ENCODE assay signal across 21 mouse cellular contexts in the genomic region with DNA sequence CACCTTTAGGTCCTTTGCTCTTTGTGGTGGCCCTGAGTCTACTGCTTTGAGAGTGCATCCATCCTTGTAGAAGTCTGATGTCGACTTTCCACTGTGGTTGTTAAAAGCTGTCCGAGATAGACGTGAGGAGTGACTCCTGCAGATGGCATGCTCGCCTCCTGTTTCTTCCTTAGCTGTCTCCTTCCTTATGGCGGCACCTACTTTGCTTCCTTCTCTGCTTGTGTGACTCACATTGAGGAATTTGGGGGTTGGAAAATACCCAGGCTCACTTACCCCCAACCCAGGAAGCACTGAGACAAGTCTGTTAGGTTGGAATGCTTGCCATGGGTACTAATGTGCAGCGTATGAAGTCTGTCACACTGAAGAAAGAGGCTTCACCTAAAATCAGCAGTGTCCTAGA. TPM values are rescaled to one million over a fixed set of nuclear protein-coding genes. Genes with fewer than 3 reads are reported as not detected.
DNase-seq lines count a peak whose midpoint lies in the region; ATAC-seq and TF ChIP-seq lines count a peak whose summit lies in the region.
"Had no signal": no experiment of that assay in that cellular context is flagged by ENCODE, and none has a peak within 500 bp of the region (broad histone marks: within the 10 kb centered on the region; RNA-seq: fewer than 3 reads in every experiment).

No protein-coding gene starts in this region.

- no peaks in the 10 kb centered on the region for H3K36me3 ChIP-seq in heart, adult 2 months (ENCODE audit: control insufficient read depth, insufficient read depth, low read length)
- no peaks in the 10 kb centered on the region for H3K36me3 ChIP-seq in hindbrain, postnatal 0 days (ENCODE audit: insufficient read depth, low read length)
- H3K36me3 ChIP-seq: hindbrain, embryonic 13.5 days; intestine, embryonic 15.5 days had no signal

- intact Hi-C loops in heart, adult 2 months (cut with DNase I): no loop called here

- H3K9me3 ChIP-seq in hindbrain, postnatal 0 days (ENCODE audit: low read length): no peaks in the 10 kb centered on the region
- H3K9me3 ChIP-seq: intestine, embryonic 15.5 days had no signal

- no peaks in the 10 kb centered on the region for H3K79me2 ChIP-seq in heart, adult 2 months (replicated peaks; ENCODE audit: control insufficient read depth, insufficient read depth, low read length)

- WGBS in heart, adult 2 months: 75% methylated on average over 6 of the region's 6 CpGs
- 88% methylated on average over 6 of the region's 6 CpGs for WGBS in hindbrain, postnatal 0 days

- no peak overlapping the region for H3K9ac ChIP-seq in heart, adult 2 months (ENCODE audit: low read depth, low read length)
- H3K9ac ChIP-seq in hindbrain, postnatal 0 days (replicated peaks; ENCODE audit: low read length): no peak overlapping the region
- H3K9ac ChIP-seq: heart, embryonic 13.5 days; hindbrain, embryonic 13.5 days; intestine, embryonic 15.5 days had no signal

- peak; percentile 75 for DNase-seq in heart, adult 11 months
- DNase-seq in heart, adult 2 months: no peak
- DNase-seq in urinary bladder, postnatal 14 days (ENCODE audit: low spot score): peak; percentile 51
- DNase-seq in urinary bladder, postnatal 10 days (ENCODE audit: low spot score): no peak
- DNase-seq in brain, adult 2 months (ENCODE audit: low read depth, low spot score): peak; percentile 36
- no peak for DNase-seq in layer of hippocampus, postnatal 14 days (ENCODE audit: low spot score in 2 of 2)
- DNase-seq in hindbrain, postnatal 0 days (ENCODE audit: low spot score): no peak
- DNase-seq in lung, postnatal 14 days: no peak
- DNase-seq: adrenal gland, postnatal 14 days; cerebellum, adult 18-20 months; cerebellum, postnatal 10 days; gastrocnemius, postnatal 10 days; heart, postnatal 4 days had no signal

- no peaks in the 10 kb centered on the region for H3K27me3 ChIP-seq in heart, adult 2 months (ENCODE audit: control insufficient read depth, insufficient read depth, low read length)
- H3K27me3 ChIP-seq in hindbrain, postnatal 0 days (ENCODE audit: insufficient read depth, low read length): no peaks in the 10 kb centered on the region
- H3K27me3 ChIP-seq: heart, embryonic 13.5 days; hindbrain, embryonic 13.5 days; intestine, embryonic 15.5 days had no signal

- H3K4me2 ChIP-seq in hindbrain, postnatal 0 days (ENCODE audit: low read depth, low read length): no peak overlapping the region
- H3K4me2 ChIP-seq: heart, embryonic 13.5 days; hindbrain, embryonic 13.5 days; intestine, embryonic 15.5 days had no signal

- TF ChIP-seq CTCF in heart, adult 2 months (IDR thresholded peaks at IDR 0.05): no peak
- TF ChIP-seq CTCF in hindbrain, postnatal 0 days (IDR thresholded peaks at IDR 0.05; ENCODE audit: low read depth): no peak

- no peak overlapping the region for H3K4me3 ChIP-seq in heart, adult 2 months
- no peak overlapping the region for H3K4me3 ChIP-seq in hindbrain, postnatal 0 days (ENCODE audit: low read length)
- H3K4me3 ChIP-seq: embryonic facial prominence, embryonic 10.5 days; erythroblast, embryonic 14.5 days; forebrain, embryonic 10.5 days; heart, embryonic 13.5 days; hindbrain, embryonic 13.5 days; intestine, embryonic 15.5 days had no signal

- TF ChIP-seq POLR2A in heart, adult 2 months (IDR thresholded peaks at IDR 0.05; ENCODE audit: insufficient read depth, low read depth, low read length): no peak

- ATAC-seq in hindbrain, postnatal 0 days: no peak
- ATAC-seq: activated CD4-positive, CD25-positive, alpha-beta regulatory T cell, adult 4 months; forebrain, embryonic 14.5 days; intestine, embryonic 15.5 days had no signal

- TF ChIP-seq EP300 in heart, adult 2 months (IDR thresholded peaks at IDR 0.05; ENCODE audit: insufficient read depth, low read depth, low read length): no peak

- H3K4me1 ChIP-seq in heart, adult 2 months (ENCODE audit: control insufficient read depth, insufficient read depth, low read length): no peaks in the 10 kb centered on the region
- no peaks in the 10 kb centered on the region for H3K4me1 ChIP-seq in hindbrain, postnatal 0 days (ENCODE audit: insufficient read depth, low read length)
- H3K4me1 ChIP-seq: embryonic facial prominence, embryonic 10.5 days; forebrain, embryonic 10.5 days; hindbrain, embryonic 13.5 days; intestine, embryonic 15.5 days had no signal

- no peak overlapping the region for H3K27ac ChIP-seq in heart, adult 2 months
- H3K27ac ChIP-seq in hindbrain, postnatal 0 days: no peak overlapping the region
- H3K27ac ChIP-seq: embryonic facial prominence, embryonic 10.5 days; forebrain, embryonic 10.5 days; heart, embryonic 13.5 days; hindbrain, embryonic 13.5 days; intestine, embryonic 15.5 days had no signal

RNA-seq across cellular contexts. Expression of gene Pawr, which starts 46.1 kb away (rescaled TPM):
- total RNA-seq in heart, adult 2 months (2021): 1 to 10 TPM; 2.5 to 3.5 TPM
- polyA plus RNA-seq in heart, adult 2 months (2012; rRNA removed): 1.1 and 2.0 TPM in 2 replicates
- 1 to 10 TPM; 2.4 to 3.5 TPM for total RNA-seq in layer of hippocampus, postnatal 14 days (2021)
- total RNA-seq in hindbrain, postnatal 0 days (2014; rRNA removed): 4.7 and 5.6 TPM in 2 replicates
- polyA plus RNA-seq in hindbrain, postnatal 0 days (2015; fragmentation: Nextera tagmentation; extraction: Ambion mirVana): 3.0 and 3.5 TPM in 2 replicates
- polyA plus RNA-seq: activated CD4-positive, CD25-positive, alpha-beta regulatory T cell, adult 4 months had no signal

Comparison
In these comparisons a context has a peak if more than half of its experiments do, and no peak if none do; other contexts are left out.
1. DNase-seq: peak in heart, adult 11 months (single experiment), urinary bladder, postnatal 14 days (single experiment) and brain, adult 2 months (single experiment); none in heart, adult 2 months (0 of 2), urinary bladder, postnatal 10 days (single experiment), layer of hippocampus, postnatal 14 days (0 of 2), hindbrain, postnatal 0 days (single experiment) and lung, postnatal 14 days (single experiment).